Mouse (Mus musculus): ENCODE data around the gene Bbc3. TPM values are rescaled to one million over a fixed set of nuclear protein-coding genes. Genes with fewer than 3 reads are reported as not detected.

The Bbc3 gene
- total RNA-seq, 1 experiment from 2014 or later, result 11.5 TPM

DNA sequence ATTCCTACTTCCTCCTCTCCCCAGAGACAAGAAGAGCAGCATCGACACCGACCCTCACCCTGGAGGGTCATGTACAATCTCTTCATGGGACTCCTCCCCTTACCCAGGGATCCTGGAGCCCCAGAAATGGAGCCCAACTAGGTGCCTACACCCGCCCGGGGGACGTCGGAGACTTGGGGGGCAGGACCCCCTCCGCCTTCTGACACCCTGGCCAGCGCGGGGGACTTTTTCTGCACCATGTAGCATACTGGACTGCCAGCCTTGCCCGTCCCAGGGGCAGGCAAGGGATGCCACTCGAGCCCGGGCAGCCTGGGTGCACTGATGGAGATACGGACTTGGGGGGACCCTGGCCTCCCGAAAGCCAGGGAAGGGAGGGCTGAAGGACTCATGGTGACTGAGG is 8.9 kb downstream of the Bbc3 start:
- DNase-seq, result no peak

DNA sequence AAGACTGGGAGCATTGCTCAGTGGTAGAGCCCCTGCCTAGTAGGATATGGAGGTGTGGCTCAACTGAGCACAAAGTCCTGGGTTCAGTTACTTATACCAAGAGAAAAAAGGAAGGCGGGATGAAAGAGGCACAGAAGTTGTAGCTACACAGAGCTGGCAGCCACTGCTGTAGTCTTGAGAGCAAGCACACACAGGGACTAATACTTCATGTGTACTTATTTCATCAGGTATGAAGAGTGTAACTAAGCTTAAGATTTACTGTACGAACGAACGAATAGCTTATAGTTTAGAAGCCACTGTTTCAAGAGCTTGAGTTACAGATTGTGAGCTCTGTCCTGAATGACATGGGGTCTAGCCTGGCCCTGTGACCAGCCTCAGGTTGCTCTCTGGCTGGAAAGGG is 11.0 kb downstream of the Bbc3 start:
- no peak for DNase-seq

DNA sequence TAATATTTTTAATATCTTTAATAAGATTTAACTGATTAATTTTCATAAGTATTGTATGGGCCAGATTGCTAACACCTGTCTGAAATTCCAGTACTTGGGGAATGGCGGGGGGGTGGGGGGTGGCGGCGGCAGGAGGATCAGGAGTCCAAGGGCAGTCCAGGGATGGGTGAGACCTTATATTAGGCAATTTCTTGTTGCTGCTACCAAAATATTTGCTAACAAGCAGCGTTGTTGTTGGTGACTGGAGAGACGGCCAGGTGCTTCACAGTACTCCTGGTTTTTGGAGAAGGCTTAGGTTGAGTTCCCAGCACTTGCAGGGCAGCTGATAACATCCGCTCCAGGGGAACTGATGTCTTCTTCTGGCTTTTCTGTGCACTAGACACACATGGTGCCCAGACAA is 12.3 kb downstream of the Bbc3 start:
- DNase-seq, result no peak

DNA sequence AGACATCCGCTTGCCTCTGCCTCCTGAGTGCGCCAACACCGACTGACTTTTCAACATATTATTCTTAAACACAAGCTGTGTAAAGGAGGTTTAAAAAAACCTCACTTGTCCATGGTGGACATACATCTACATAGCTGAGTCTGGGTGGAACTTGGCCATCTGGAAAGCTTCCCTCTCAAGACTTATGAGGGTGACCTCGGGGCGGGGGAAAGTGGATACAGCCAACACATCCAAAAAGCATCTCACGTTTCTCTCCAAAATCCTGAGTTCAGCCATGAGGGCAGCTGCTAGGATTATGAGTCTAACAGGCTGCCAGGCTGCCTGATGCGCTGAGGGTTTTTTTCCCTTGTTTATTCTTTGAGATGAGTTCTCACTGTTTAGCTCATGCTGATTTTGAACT is 16.5 kb downstream of the Bbc3 start:
- DNase-seq, result no peak

DNA sequence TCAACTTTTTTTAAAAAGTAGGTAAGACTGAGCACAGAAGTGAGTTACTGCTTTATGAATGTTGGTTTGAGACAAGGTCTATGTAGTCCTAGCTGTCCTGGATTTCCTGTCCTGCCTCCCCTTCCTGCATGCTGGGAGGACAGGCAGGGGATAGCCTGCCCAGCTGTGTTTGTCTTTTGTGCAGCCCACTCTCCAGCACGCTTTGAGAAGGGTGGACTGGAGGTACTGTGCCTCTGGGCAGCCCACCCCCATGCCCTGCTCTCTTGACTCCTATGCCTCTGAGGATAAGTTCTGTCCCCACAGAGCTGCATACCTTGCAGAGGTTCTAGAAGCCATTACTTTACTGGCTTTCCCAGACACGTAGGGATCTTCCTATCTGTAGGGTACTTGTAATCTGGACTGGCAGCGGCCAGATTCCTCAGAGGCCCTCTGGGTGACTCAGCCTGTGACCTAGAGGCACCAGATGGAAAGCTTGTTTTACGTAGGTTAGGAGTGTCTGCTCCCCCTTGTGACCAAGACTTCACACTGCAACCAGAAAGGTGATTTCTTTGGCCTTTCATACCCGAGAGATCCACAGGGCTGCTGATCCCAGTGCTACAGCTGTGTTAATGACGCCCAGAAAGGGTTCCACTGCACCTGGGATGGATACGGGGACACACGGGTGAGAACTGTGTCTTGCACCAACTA is 17.9 kb downstream of the Bbc3 start:
- peak; percentile 60 for DNase-seq

DNA sequence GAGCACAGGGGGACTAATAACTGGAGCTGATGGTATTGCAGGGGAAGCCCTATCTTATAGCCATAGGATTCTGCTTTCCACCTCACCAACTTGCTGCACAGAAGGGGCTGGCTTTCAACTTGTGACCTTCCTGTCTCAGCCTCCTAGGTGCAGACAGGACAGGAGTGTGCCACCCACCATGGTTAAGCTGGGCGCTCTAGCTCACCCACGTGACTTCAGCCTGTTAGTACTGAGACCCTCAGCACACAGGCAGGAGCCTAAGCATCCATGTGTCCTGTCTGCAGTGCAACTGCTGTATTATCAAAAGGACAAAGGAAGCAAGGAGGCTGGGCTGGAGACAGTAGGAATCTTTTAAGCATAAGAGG is 18.4 kb downstream of the Bbc3 start:
- no peak for DNase-seq

DNA sequence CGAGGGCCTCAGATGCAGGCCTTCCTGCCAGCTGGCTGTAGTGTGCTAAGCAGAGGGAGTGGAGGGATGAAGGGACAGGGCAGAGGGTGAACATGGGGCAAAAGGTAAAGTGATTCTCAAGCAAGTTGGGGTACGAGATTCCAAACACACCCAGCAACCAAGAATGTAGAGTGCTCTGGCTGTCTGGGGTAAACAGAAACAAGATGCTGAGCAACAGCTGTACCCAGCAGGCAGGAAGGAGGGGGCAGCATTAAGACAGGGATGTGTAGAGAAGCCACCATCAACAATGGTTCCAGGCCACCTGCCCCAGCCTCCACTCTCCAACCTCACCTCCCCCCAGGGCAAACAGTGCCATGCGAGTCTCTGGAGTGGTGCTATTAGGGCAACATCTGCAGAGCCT is 21.0 kb downstream of the Bbc3 start:
- no peak for DNase-seq

DNA sequence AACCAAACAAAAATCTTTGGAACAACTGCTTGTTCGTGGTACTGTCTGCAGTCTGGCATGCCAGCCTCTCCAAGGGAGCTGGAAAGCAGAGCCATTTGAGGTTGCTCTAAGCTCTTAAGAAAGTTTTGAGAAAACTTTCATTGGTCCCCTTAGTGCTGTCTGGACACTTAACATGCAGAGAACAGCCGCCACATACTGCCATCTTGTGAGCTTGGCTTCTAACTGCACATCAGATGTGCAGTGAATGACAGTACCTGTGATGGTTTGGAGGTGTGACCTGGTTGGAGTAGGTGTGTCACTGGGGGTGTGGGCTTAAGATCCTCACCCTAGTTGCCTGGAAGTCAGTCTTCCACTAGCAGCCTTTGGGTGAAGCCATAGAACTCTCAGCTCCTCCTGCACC is 29.5 kb downstream of the Bbc3 start:
- DNase-seq, result no peak

DNA sequence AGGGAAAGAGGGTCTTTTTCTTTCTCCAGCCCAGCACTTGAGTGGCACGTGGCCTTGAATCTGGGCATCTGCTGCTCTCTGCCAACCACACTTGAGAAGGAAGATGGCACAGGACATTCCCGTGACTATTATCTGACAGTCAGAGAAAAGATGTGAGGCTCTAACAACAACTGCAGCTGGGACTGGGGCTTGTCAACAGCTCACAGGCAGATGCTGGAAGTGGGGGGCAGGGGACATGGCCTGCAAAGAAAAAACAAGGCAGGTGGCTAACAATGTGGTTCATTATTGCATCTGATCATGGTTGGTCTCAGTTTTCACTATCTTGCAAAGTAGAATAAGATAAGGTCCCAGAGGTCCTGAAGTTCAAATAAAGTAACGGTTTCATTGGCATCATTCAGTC is 36.4 kb downstream of the Bbc3 start:
- no peak for DNase-seq

DNA sequence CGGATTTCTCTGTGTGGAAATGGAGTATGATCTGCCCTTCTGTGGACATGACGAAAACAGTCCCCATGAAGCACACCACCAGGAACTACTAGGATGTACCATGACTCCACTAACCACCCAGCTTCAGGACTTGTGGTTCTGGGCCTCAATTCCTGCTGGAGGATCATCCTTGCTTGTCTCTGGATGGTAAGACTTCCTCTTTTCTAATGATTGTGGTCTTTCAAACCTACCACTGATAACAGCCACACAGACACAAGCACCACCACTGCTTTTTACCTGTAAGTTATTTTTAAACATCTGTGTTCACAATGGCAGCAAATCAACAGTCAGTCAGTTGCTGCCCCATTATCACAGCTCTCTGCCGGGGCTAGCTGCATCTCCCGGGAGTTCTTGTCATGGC is 37.1 kb downstream of the Bbc3 start:
- DNase-seq, result no peak

DNA sequence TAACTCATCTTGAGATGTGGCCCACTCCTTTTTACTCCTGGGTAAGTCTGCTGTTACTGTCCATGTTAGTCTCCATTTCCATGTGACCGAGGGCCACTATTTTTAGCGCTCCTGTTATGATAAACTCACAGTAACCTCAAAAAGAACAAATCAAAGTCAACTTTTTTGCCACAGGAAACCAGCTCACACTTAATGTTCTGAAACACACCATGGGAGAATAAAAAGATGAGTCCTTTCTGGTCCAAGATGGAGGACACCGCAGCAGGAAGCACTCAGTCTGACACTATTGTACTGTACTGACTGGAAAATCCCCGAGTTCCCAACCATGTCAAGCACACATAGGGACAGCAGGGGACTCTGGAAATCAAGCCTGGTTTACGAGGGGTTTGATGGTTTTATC is 41.8 kb downstream of the Bbc3 start:
- DNase-seq, result no peak

DNA sequence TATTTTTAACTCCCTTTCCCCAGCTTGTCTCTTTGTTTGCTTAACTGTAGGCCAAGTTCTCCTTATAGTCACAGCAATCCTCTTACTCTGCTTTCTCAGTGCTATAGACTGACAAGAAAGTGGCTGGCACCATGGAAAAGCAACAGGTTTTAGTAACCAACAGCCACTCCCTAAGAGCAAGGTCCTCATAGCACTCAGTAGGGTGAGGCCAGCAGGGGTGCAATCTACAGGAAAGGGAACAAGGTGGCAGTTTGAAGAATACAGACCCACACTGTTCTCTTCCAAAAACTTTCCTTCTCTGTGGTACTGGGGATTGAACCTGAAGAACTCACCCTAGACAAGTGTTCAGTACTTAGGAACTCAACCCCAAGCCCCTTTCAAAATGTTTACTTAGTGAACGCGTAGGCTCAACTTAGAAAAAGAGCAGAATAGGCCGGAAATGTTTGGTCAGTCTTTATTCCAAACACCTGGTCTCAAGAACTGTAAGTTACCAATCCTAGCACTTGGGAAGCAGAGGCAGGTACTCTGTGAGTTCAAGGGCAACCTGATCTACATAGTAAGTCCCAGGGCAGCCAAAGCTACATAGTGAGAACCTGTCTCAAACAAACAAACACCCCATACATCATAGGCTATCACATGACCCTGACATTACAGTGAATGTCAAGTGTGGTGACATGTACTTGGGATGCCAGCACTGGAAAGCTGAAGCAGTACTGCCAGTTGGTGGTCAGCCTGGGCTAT is 47.8 kb downstream of the Bbc3 start:
- no peak for DNase-seq

DNA sequence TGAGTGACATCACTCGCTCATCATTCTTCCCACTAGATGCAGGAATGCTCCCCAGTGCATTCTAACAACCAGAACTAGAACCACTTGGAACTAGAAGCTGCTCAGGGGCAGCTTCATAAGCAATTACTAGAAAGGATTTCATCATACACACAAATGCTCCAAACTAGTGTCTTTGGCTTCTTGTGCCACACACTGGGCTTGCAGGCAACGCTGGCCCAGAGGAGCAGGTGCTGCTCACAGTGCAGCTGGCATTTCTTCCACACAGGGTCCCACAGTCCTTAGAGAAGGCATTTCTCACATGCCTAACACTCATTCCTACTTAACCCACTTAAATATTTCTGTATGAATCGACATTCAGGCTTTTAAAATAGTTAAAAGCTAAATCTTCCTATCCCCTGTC is 49.4 kb downstream of the Bbc3 start:
- no peak for DNase-seq

DNA sequence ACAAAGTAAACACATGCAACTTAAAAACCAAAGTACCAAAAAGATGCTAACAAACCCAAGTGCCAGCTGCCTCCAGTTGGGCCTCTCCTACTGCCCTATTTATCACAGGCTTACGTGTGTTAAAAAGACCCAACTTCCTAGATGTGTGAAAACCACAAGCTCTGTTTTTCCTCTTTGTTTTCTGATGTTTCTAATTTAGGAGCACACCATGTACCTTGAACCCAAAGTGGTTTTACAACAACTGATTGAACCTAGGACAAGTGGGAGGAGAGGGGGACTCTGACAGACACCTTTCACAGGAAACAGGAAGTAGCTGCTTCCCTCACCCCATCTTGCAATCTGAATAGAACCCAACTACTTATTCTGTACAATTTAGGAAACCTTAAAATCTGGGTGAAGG is 56.1 kb downstream of the Bbc3 start:
- no peak for DNase-seq

DNA sequence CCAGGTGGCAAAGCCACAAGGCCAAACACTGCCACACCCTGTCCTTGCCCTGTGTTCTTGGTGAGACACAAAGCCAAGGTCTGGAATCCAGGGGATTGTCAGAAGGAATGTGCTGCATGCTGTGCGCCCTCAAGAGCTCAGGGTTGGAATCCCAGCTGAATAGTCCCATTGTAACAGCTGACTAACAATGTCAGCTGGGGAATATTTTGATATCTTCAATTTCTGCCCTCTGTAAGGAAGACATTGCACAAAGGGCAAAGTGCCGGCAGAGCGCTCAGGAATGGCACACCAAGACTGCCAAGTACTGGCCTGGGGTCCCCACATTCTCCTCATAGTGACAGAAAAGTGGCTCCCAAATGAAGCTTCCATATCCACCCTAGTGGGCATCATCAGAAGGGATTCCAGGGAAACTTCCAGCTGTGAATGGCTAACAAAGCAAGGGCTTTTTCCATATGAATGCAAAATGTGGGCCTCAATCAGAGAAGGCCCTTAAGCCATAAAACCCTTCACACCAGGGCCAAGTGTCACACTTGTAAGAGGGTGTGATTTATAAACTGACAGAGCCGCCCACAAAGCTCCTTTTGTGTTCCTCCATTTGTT is 56.8 kb downstream of the Bbc3 start:
- DNase-seq, result peak; percentile 15

DNA sequence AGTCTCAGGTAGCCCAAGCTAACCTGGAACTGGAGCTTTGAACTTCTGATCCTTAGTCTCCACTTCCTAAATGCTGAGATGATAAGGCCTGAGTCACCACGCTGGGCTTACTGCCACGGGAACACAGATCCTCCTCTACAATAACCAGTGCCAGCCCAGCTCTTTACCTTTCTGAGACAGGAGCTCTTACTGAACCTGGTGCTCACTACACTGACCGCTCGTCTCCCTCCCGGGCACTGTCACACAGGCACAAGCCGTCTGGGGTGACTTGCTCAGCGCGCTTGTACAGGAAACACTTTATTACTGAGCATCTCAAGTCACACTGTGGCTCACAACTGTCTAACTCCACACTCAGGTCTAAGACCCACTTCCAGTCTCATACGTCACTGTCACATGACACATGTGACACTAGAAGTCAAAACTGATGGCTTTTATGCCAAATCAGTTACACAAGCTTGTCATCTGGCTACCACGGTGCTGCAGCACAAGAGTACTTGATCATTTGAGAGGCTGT is 58.0 kb downstream of the Bbc3 start:
- DNase-seq, result peak; percentile 56

DNA sequence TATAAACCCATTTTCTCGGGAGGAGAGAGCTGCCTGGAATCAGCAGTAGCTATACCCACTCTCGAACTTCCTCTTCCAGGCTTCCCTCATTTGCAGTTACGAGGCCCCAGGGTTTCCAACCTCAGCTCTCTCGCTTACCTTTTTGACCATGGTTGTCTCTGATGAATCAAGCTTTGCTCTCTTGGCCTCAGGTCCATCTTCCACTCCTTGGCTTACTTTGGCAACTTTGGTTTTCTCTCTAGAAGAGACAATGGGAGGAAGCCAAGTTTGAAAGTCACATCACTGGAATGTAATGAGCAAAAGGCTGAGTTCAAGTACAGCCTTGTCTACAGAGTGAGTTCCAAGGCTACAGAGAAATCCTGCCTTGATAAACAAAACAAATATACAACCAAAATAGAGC is 58.5 kb downstream of the Bbc3 start:
- no peak for DNase-seq

Other genes with a start within 250 kb of the Bbc3 start
- gene Zfp541, start 246.6 kb upstream of the Bbc3 start, total RNA-seq (2021), result 0.21 TPM in 1 of 2 replicates, not detected in the other
- gene Napa, start 209.9 kb upstream of the Bbc3 start, total RNA-seq (2021), result 137 and 149 TPM in 2 replicates
- 20.4 and 26.7 TPM in 2 replicates for gene Kptn, start 188.5 kb upstream of the Bbc3 start, total RNA-seq (2021)
- gene Slc8a2, start 178.6 kb upstream of the Bbc3 start, total RNA-seq (2021), result 2.8 and 3.3 TPM in 2 replicates
- 10.9 and 12.9 TPM in 2 replicates for gene Meis3, start 133.3 kb upstream of the Bbc3 start, total RNA-seq (2021)
- 14.1 and 20.3 TPM in 2 replicates for gene Dhx34, start 86.4 kb upstream of the Bbc3 start, total RNA-seq (2021)
- 0.24 TPM in 1 of 2 replicates, not detected in the other for gene C5ar2, start 64.2 kb upstream of the Bbc3 start, total RNA-seq (2021)
- gene C5ar1, start 48.9 kb upstream of the Bbc3 start, total RNA-seq (2021), result 2.0 and 3.2 TPM in 2 replicates
- gene Inafm1, start 34.8 kb upstream of the Bbc3 start, total RNA-seq (2021), result 15.6 and 26.0 TPM in 2 replicates
- 83.5 and 93.6 TPM in 2 replicates for gene Ccdc9, start 21.6 kb upstream of the Bbc3 start, total RNA-seq (2021)
- 67.1 and 74.1 TPM in 2 replicates for gene Sae1, start 79.4 kb downstream of the Bbc3 start, total RNA-seq (2021)
- 47.1 and 57.3 TPM in 2 replicates for gene Zc3h4, start 92.5 kb downstream of the Bbc3 start, total RNA-seq (2021)
- 62.2 and 70.3 TPM in 2 replicates for gene Tmem160, start 144.4 kb downstream of the Bbc3 start, total RNA-seq (2021)
- not detected in 2 replicates for gene Npas1, start 169.3 kb downstream of the Bbc3 start, total RNA-seq (2021)

All from adrenal gland, postnatal 25 days (tissue).